Mouse (Mus musculus): Measurements from ENCODE around the gene Bnip1.
A peak's percentile ranks its signal among the peaks of the same experiment; 100 is the strongest.

Gene Bnip1

GRCm38 (mm10) chr17:26780750-26781571 is at the start of gene Bnip1:
Gene Bnip1 (plus strand): TSS chr17:26781066.
- DNase-seq, result peak; percentile 85 to 89

- DNase-seq, result no peak
Observed at GRCm38 (mm10) chr17:26742581-26742980, 38.3 kb upstream of the Bnip1 start.

- no peak for DNase-seq
Observed at GRCm38 (mm10) chr17:26743294-26743693, 37.6 kb upstream of the Bnip1 start.

GRCm38 (mm10) chr17:26749975-26750374 is 30.9 kb upstream of the Bnip1 start:
- DNase-seq, result no peak

- no peak for DNase-seq
Observed at GRCm38 (mm10) chr17:26752297-26752696, 28.6 kb upstream of the Bnip1 start.

- no peak for DNase-seq
Observed at GRCm38 (mm10) chr17:26753476-26753875, 27.4 kb upstream of the Bnip1 start.

GRCm38 (mm10) chr17:26767100-26767753 is 13.6 kb upstream of the Bnip1 start:
- no peak for DNase-seq

GRCm38 (mm10) chr17:26767754-26768124 is 13.1 kb upstream of the Bnip1 start:
- DNase-seq, result no peak

- no peak for DNase-seq
Observed at GRCm38 (mm10) chr17:26776211-26776610, 4.7 kb upstream of the Bnip1 start.

GRCm38 (mm10) chr17:26778001-26778400 is 2.9 kb upstream of the Bnip1 start:
- no peak for DNase-seq

- no peak for DNase-seq
Observed at GRCm38 (mm10) chr17:26778430-26779100, 2.3 kb upstream of the Bnip1 start.

GRCm38 (mm10) chr17:26779471-26779870 is 1.4 kb upstream of the Bnip1 start:
- no peak for DNase-seq

- peak; percentile 21 to 47 for DNase-seq
Observed at GRCm38 (mm10) chr17:26781610-26782043, 761 bp downstream of the Bnip1 start.

GRCm38 (mm10) chr17:26784525-26784924 is 3.7 kb downstream of the Bnip1 start:
- no peak for DNase-seq

GRCm38 (mm10) chr17:26786586-26786985 is 5.7 kb downstream of the Bnip1 start:
- no peak for DNase-seq

- DNase-seq, result no peak
Observed at GRCm38 (mm10) chr17:26788986-26789385, 8.1 kb downstream of the Bnip1 start.

- DNase-seq, result no peak
Observed at GRCm38 (mm10) chr17:26789460-26790268, 8.8 kb downstream of the Bnip1 start.

- no peak for DNase-seq
Observed at GRCm38 (mm10) chr17:26790269-26791214, 9.7 kb downstream of the Bnip1 start.

GRCm38 (mm10) chr17:26791580-26791979 is 10.7 kb downstream of the Bnip1 start:
- DNase-seq, result no peak

GRCm38 (mm10) chr17:26792096-26792495 is 11.2 kb downstream of the Bnip1 start:
- no peak for DNase-seq

GRCm38 (mm10) chr17:26793068-26793765 is 12.4 kb downstream of the Bnip1 start:
- DNase-seq, result no peak

Measured in kidney, postnatal 25 days (tissue).